Mouse (Mus musculus): ENCODE results near the gene Ica1. TPM values are rescaled to one million over a fixed set of nuclear protein-coding genes. Genes with fewer than 3 reads are reported as not detected.

Gene Ica1
- polyA plus RNA-seq, 2 experiments, result 1.9 to 5.5 TPM

DNA sequence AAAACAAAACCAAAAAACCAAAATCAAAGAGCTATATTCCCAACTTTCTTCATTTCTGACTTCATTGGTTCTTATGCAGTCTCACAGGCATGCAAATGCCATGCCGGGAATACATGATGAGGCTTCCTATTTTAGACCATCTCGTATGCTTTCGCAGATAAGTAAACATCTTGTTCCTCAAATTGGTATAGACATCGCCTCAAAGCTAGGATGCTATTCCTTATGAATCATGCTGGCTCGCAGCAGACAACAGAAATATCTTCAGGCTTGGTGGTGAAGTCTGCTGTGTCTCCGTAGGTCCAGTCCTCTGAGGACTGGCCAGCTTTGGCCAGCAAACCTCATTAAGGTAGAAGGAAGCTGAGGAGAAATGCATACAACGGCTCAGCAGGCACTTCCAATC is 60.3 kb downstream of the Ica1 start:
- Histone ChIP-seq H3K4me2 (ENCODE audit: low read depth) (no peak overlapping the region), H3K36me3 (replicated peaks; ENCODE audit: control insufficient read depth, insufficient read depth, low read depth) (no peaks in the 10 kb centered on the region), H3K4me1 (replicated peaks; ENCODE audit: control insufficient read depth in 2 of 2, insufficient read depth in 2 of 2, low read length in 1 of 2) (no peaks in the 10 kb centered on the region), H3K4me3 (ENCODE audit: insufficient read depth in 1 of 2, low read depth in 2 of 2, low read length in 2 of 2) (no peak overlapping the region), H3K27me3 (ENCODE audit: control insufficient read depth, insufficient read depth, low read length) (no peaks in the 10 kb centered on the region), H3K27ac (no peak overlapping the region), H3K9me3 (ENCODE audit: control insufficient read depth, low read length) (no peaks in the 10 kb centered on the region), H3K9ac (replicated peaks) (no peak overlapping the region)
- no peak for DNase-seq (ENCODE audit: low read depth in 3 of 3, low spot score in 3 of 3)
- no peak for ATAC-seq (ENCODE audit: insufficient read depth)
- 64% methylated on average over 7 of the region's 7 CpGs for WGBS (ENCODE audit: insufficient replicate concordance)
- TF ChIP-seq CTCF (IDR thresholded peaks at IDR 0.05; ENCODE audit: low read depth), result no peak
- no peak for TF ChIP-seq EP300 (IDR thresholded peaks at IDR 0.05; ENCODE audit: low read depth)

DNA sequence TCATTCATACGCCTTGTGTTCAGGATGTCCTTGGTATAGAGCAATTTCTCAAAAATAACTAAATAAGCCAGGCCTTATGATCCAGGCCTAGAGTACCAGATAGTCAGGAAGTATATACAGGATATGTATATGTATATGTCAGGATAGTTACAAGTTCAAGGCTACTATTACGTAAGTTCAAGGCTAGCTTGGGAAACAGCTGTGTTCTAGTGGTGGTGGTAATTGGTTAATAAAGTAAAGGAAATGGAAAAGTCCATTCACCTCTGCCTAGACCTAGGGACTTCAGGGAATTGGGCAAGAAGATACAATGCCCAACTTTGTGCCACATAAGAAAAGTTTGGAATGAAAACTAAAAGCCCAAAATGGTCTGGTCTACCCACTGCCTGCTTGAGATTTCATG is 61.7 kb downstream of the Ica1 start:
- WGBS (ENCODE audit: insufficient replicate concordance), result 67% methylated on average over 2 of the region's 2 CpGs
- Histone ChIP-seq H3K36me3 (replicated peaks; ENCODE audit: control insufficient read depth, insufficient read depth, low read depth) (no peaks in the 10 kb centered on the region), H3K4me3 (ENCODE audit: insufficient read depth in 1 of 2, low read depth in 2 of 2, low read length in 2 of 2) (no peak overlapping the region), H3K9ac (replicated peaks) (no peak overlapping the region), H3K4me1 (replicated peaks; ENCODE audit: control insufficient read depth in 2 of 2, insufficient read depth in 2 of 2, low read length in 1 of 2) (no peaks in the 10 kb centered on the region), H3K4me2 (ENCODE audit: low read depth) (no peak overlapping the region), H3K9me3 (ENCODE audit: control insufficient read depth, low read length) (no peaks in the 10 kb centered on the region), H3K27me3 (ENCODE audit: control insufficient read depth, insufficient read depth, low read length) (no peaks in the 10 kb centered on the region), H3K27ac (no peak overlapping the region)
- DNase-seq (ENCODE audit: low read depth in 3 of 3, low spot score in 3 of 3) (no peak), ATAC-seq (ENCODE audit: insufficient read depth) (no peak)
- TF ChIP-seq EP300 (IDR thresholded peaks at IDR 0.05; ENCODE audit: low read depth) (no peak), CTCF (IDR thresholded peaks at IDR 0.05; ENCODE audit: low read depth) (no peak)

DNA sequence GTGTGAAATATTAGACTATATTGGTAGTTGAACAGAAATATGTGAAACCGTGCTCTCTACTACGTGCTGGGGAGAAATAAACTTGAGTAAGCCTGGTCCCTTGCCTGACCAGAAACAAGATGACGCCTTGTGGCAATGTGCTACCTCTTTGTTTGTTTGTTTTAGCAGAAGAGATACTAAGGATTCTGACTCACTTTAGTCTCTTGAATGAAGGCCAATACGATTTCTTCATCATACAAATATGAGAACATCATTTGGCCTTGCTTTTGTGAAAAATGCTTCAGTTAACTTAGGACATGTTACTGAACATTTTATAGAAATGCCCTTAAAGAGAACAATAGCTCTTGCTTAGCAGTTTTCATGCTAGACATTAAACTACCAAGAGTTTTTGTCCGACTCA is 67.0 kb downstream of the Ica1 start:
- no peak overlapping the region for H3K4me3 ChIP-seq (ENCODE audit: insufficient read depth in 1 of 2, low read depth in 2 of 2, low read length in 2 of 2)
- no peaks in the 10 kb centered on the region for H3K9me3 ChIP-seq (ENCODE audit: control insufficient read depth, low read length)
- no peak overlapping the region for H3K4me2 ChIP-seq (ENCODE audit: low read depth)
- 67% methylated on average over 5 of the region's 5 CpGs for WGBS (ENCODE audit: insufficient replicate concordance)
- no peak overlapping the region for H3K9ac ChIP-seq (replicated peaks)
- no peak overlapping the region for H3K27ac ChIP-seq
- no peaks in the 10 kb centered on the region for H3K27me3 ChIP-seq (ENCODE audit: control insufficient read depth, insufficient read depth, low read length)
- no peak for TF ChIP-seq EP300 (IDR thresholded peaks at IDR 0.05; ENCODE audit: low read depth)
- no peak for TF ChIP-seq CTCF (IDR thresholded peaks at IDR 0.05; ENCODE audit: low read depth)
- H3K36me3 ChIP-seq (replicated peaks; ENCODE audit: control insufficient read depth, insufficient read depth, low read depth), result no peaks in the 10 kb centered on the region
- H3K4me1 ChIP-seq (replicated peaks; ENCODE audit: control insufficient read depth in 2 of 2, insufficient read depth in 2 of 2, low read length in 1 of 2), result no peaks in the 10 kb centered on the region
- no peak for DNase-seq (ENCODE audit: low read depth in 3 of 3, low spot score in 3 of 3)
- no peak for ATAC-seq (ENCODE audit: insufficient read depth)

DNA sequence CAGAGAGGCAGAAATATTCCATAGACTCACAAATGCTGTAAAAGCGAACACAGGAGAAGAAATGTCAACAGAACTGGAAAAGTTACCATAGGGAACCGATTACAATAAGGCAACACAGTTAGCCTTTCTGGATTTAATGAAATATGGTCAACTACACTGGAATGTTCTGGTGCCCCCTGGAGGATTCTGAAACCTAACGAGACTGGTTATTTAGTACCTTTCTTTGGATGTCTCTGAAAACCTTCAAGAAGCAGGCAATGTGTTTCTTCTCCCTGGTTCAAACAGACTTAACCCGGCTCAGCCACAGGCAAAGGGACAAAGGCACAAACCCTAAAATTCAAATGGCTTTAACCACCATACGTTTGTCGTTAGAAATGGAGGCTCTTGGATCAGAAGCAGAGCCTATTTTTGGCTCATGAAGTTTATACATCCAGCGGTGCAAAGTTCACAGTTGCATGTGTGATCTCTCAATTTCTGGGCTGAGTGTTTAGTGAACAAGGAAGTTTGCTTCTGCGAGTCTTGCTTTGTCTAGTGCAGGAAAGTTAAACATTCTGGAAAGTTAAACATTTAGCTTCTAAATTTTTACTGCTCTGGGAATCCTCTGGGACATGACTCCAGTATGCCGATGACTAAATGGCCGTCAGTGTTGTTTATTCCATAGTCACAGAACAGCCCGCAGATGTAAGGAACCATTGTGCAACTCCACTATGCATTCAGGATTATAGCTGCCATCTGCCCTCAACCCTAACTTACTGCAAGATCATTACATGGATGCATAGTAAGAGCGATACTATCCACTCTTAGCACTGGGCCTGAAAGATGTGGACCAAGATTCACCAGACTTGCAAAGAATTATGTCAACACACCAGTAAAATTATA is 83.4 kb downstream of the Ica1 start:
- ATAC-seq (ENCODE audit: insufficient read depth) (no peak), DNase-seq (ENCODE audit: low read depth in 3 of 3, low spot score in 3 of 3) (no peak)
- H3K4me2 ChIP-seq (ENCODE audit: low read depth), result no peak overlapping the region
- H3K9me3 ChIP-seq (ENCODE audit: control insufficient read depth, low read length), result no peaks in the 10 kb centered on the region
- no peak overlapping the region for H3K9ac ChIP-seq (replicated peaks)
- no peak overlapping the region for H3K4me3 ChIP-seq (ENCODE audit: insufficient read depth in 1 of 2, low read depth in 2 of 2, low read length in 2 of 2)
- no peaks in the 10 kb centered on the region for H3K27me3 ChIP-seq (ENCODE audit: control insufficient read depth, insufficient read depth, low read length)
- no peaks in the 10 kb centered on the region for H3K36me3 ChIP-seq (replicated peaks; ENCODE audit: control insufficient read depth, insufficient read depth, low read depth)
- peaks cover 0 to 3% of the 10 kb centered on the region in 2 experiments; a peak in 1 of 4 replicates for H3K4me1 ChIP-seq (replicated peaks; ENCODE audit: control insufficient read depth in 2 of 2, insufficient read depth in 2 of 2, low read length in 1 of 2)
- no peak overlapping the region for H3K27ac ChIP-seq
- WGBS (ENCODE audit: insufficient replicate concordance), result 64% methylated on average over 12 of the region's 12 CpGs
- no peak for TF ChIP-seq EP300 (IDR thresholded peaks at IDR 0.05; ENCODE audit: low read depth)
- TF ChIP-seq CTCF (IDR thresholded peaks at IDR 0.05; ENCODE audit: low read depth), result no peak

DNA sequence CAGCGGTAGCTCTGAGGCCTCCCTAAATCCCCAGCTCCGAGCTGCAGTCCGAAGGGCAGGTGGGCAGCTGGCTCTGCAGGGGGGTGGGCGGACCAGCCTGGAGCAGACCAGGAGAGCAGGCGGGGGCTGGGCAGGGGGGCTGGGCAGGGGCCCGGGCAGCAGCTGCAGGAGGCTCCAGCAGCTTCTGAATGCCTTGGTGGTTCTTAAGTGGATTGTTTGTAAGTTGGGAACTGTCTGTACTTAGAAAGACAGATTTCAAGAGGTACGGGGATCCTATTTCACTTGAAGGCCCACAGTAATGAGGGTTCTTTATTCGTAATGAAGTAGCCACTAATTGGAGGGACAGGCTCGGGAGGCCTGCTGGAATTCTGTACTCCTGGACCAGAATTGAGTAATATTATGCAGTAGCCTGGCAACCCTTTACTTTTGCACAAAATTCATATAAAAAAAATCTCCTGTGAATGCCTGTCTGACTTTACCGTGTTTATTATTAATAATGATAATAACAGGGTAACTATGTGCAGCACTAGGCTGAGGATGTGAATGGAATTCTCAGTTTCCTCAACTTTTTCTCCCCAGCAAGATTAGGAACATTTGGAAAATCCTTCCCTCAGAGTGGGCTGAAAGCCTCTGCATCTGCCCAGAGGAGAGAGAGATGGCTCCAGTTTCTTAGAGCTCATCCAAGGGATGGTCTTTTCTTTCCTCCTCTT is 84.2 kb downstream of the Ica1 start:
- 66% methylated on average over 10 of the region's 10 CpGs for WGBS (ENCODE audit: insufficient replicate concordance)
- Histone ChIP-seq H3K9ac (replicated peaks) (no peak overlapping the region), H3K4me1 (replicated peaks; ENCODE audit: control insufficient read depth in 2 of 2, insufficient read depth in 2 of 2, low read length in 1 of 2) (peaks cover 0 to 3% of the 10 kb centered on the region in 2 experiments; a peak in 1 of 4 replicates), H3K27me3 (ENCODE audit: control insufficient read depth, insufficient read depth, low read length) (no peaks in the 10 kb centered on the region), H3K4me3 (ENCODE audit: insufficient read depth in 1 of 2, low read depth in 2 of 2, low read length in 2 of 2) (no peak overlapping the region), H3K4me2 (ENCODE audit: low read depth) (no peak overlapping the region), H3K36me3 (replicated peaks; ENCODE audit: control insufficient read depth, insufficient read depth, low read depth) (no peaks in the 10 kb centered on the region), H3K27ac (no peak overlapping the region), H3K9me3 (ENCODE audit: control insufficient read depth, low read length) (no peaks in the 10 kb centered on the region)
- ATAC-seq (ENCODE audit: insufficient read depth), result no peak
- no peak for TF ChIP-seq CTCF (IDR thresholded peaks at IDR 0.05; ENCODE audit: low read depth)
- no peak for DNase-seq (ENCODE audit: low read depth in 3 of 3, low spot score in 3 of 3)

Measured in liver, embryonic 14.5 days (tissue).